Mouse (Mus musculus): ENCODE measurements around the gene Gm21985.

GRCm38 (mm10) chr2:112239935-112240721 is 26.0 kb upstream of the Gm21985 start:
- TF ChIP-seq CEBPB (IDR thresholded peaks at IDR 0.05; ENCODE audit: insufficient read depth, poor library complexity, severe bottlenecking): no peak
- no peak for TF ChIP-seq E2F4 (IDR thresholded peaks at IDR 0.05; ENCODE audit: insufficient read depth)
- no peak for TF ChIP-seq POLR2A (IDR thresholded peaks at IDR 0.05; ENCODE audit: insufficient read length, low read depth)
- no peak for TF ChIP-seq TCF12 (IDR thresholded peaks at IDR 0.05; ENCODE audit: insufficient read depth, poor library complexity, severe bottlenecking)
- TF ChIP-seq MYOD1 (IDR thresholded peaks at IDR 0.05; ENCODE audit: control insufficient read depth in 1 of 3, insufficient read length in 2 of 3, low read depth in 2 of 3): no peak
- no peak for TF ChIP-seq POLR2AphosphoS2 (IDR thresholded peaks at IDR 0.05; ENCODE audit: insufficient read length, low read depth)
- TF ChIP-seq MAX (IDR thresholded peaks at IDR 0.05; ENCODE audit: low read depth): no peak
- TF ChIP-seq USF1 (IDR thresholded peaks at IDR 0.05; ENCODE audit: low read depth): no peak

Data from myocyte (in vitro differentiated cells).